Mouse (Mus musculus): ENCODE measurements at regions not wholly inside any gene's neighbourhood (a gene's known extent, or its start where the extent isn't known, plus 50 kb on each side); places are given as distances from the start of the nearest gene placed in this dataset.

- H3K4me3 ChIP-seq (ENCODE audit: low read depth, low read length), result no peak overlapping the region
- no peak for TF ChIP-seq CTCF (IDR thresholded peaks at IDR 0.05; ENCODE audit: low read depth)
- WGBS, result 21% methylated on average over 2 of the region's 3 CpGs
Measured at GRCm38 (mm10) chr15:64487801-64488200, 329.7 kb upstream of the Gm21798 start.

GRCm38 (mm10) chr15:64500783-64501182 is 316.7 kb upstream of the Gm21798 start:
- H3K4me2 ChIP-seq (replicated peaks; ENCODE audit: low read depth), result no peak overlapping the region
- no peaks in the 10 kb centered on the region for H3K4me1 ChIP-seq (replicated peaks; ENCODE audit: control insufficient read depth, insufficient read depth, low read length)
- H3K27ac ChIP-seq (ENCODE audit: low read depth, low read length), result no peak overlapping the region
- no peaks in the 10 kb centered on the region for H3K36me3 ChIP-seq (ENCODE audit: control insufficient read depth, insufficient read depth)
- no peak overlapping the region for H3K9ac ChIP-seq (ENCODE audit: low read depth, low read length)
- no peaks in the 10 kb centered on the region for H3K9me3 ChIP-seq (ENCODE audit: control insufficient read depth)
- H3K4me3 ChIP-seq (ENCODE audit: low read depth, low read length), result no peak overlapping the region
- no peak for ATAC-seq
- no peaks in the 10 kb centered on the region for H3K27me3 ChIP-seq (replicated peaks; ENCODE audit: control insufficient read depth, insufficient read depth, low read length)
- TF ChIP-seq CTCF (IDR thresholded peaks at IDR 0.05; ENCODE audit: low read depth), result no peak

More at GRCm38 (mm10) chr15:64487801-64488200, 329.7 kb upstream of the Gm21798 start:
- Histone ChIP-seq H3K36me3 (ENCODE audit: control insufficient read depth, insufficient read depth) (no peaks in the 10 kb centered on the region), H3K4me1 (replicated peaks; ENCODE audit: control insufficient read depth, insufficient read depth, low read length) (no peaks in the 10 kb centered on the region), H3K4me2 (replicated peaks; ENCODE audit: low read depth) (no peak overlapping the region), H3K27ac (ENCODE audit: low read depth, low read length) (no peak overlapping the region), H3K9ac (ENCODE audit: low read depth, low read length) (no peak overlapping the region), H3K27me3 (replicated peaks; ENCODE audit: control insufficient read depth, insufficient read depth, low read length) (no peaks in the 10 kb centered on the region), H3K9me3 (ENCODE audit: control insufficient read depth) (no peaks in the 10 kb centered on the region)
- ATAC-seq, result no peak

- TF ChIP-seq CTCF (IDR thresholded peaks at IDR 0.05; ENCODE audit: low read depth), result no peak
- H3K27ac ChIP-seq (ENCODE audit: low read depth, low read length), result no peak overlapping the region
- H3K4me1 ChIP-seq (replicated peaks; ENCODE audit: control insufficient read depth, insufficient read depth, low read length), result no peaks in the 10 kb centered on the region
- WGBS, result 54% methylated on average over 1 of the region's 1 CpGs
- no peaks in the 10 kb centered on the region for H3K9me3 ChIP-seq (ENCODE audit: control insufficient read depth)
- no peak for ATAC-seq
- H3K9ac ChIP-seq (ENCODE audit: low read depth, low read length), result no peak overlapping the region
- H3K36me3 ChIP-seq (ENCODE audit: control insufficient read depth, insufficient read depth), result no peaks in the 10 kb centered on the region
- H3K4me2 ChIP-seq (replicated peaks; ENCODE audit: low read depth), result no peak overlapping the region
- no peaks in the 10 kb centered on the region for H3K27me3 ChIP-seq (replicated peaks; ENCODE audit: control insufficient read depth, insufficient read depth, low read length)
- H3K4me3 ChIP-seq (ENCODE audit: low read depth, low read length), result no peak overlapping the region
Measured at GRCm38 (mm10) chr15:64501479-64501878, 316.0 kb upstream of the Gm21798 start.

- H3K4me1 ChIP-seq (replicated peaks; ENCODE audit: control insufficient read depth, insufficient read depth, low read length), result no peaks in the 10 kb centered on the region
- 89% methylated on average over 4 of the region's 4 CpGs for WGBS
- no peak overlapping the region for H3K9ac ChIP-seq (ENCODE audit: low read depth, low read length)
- no peak overlapping the region for H3K27ac ChIP-seq (ENCODE audit: low read depth, low read length)
- no peak for TF ChIP-seq CTCF (IDR thresholded peaks at IDR 0.05; ENCODE audit: low read depth)
- H3K4me2 ChIP-seq (replicated peaks; ENCODE audit: low read depth), result no peak overlapping the region
- no peak overlapping the region for H3K4me3 ChIP-seq (ENCODE audit: low read depth, low read length)
- no peaks in the 10 kb centered on the region for H3K9me3 ChIP-seq (ENCODE audit: control insufficient read depth)
- H3K27me3 ChIP-seq (replicated peaks; ENCODE audit: control insufficient read depth, insufficient read depth, low read length), result no peaks in the 10 kb centered on the region
- ATAC-seq, result no peak
- no peaks in the 10 kb centered on the region for H3K36me3 ChIP-seq (ENCODE audit: control insufficient read depth, insufficient read depth)
Measured at GRCm38 (mm10) chr15:64504751-64505150, 312.7 kb upstream of the Gm21798 start.

GRCm38 (mm10) chr15:64510649-64511048 is 306.8 kb upstream of the Gm21798 start:
- Histone ChIP-seq H3K27me3 (replicated peaks; ENCODE audit: control insufficient read depth, insufficient read depth, low read length) (no peaks in the 10 kb centered on the region), H3K4me3 (ENCODE audit: low read depth, low read length) (no peak overlapping the region), H3K27ac (ENCODE audit: low read depth, low read length) (no peak overlapping the region), H3K4me2 (replicated peaks; ENCODE audit: low read depth) (no peak overlapping the region), H3K9ac (ENCODE audit: low read depth, low read length) (no peak overlapping the region), H3K9me3 (ENCODE audit: control insufficient read depth) (no peaks in the 10 kb centered on the region), H3K36me3 (ENCODE audit: control insufficient read depth, insufficient read depth) (no peaks in the 10 kb centered on the region), H3K4me1 (replicated peaks; ENCODE audit: control insufficient read depth, insufficient read depth, low read length) (no peaks in the 10 kb centered on the region)
- TF ChIP-seq CTCF (IDR thresholded peaks at IDR 0.05; ENCODE audit: low read depth), result no peak
- ATAC-seq, result no peak
- WGBS, result 66% methylated on average over 2 of the region's 2 CpGs

- Histone ChIP-seq H3K9ac (ENCODE audit: low read depth, low read length) (no peak overlapping the region), H3K4me3 (ENCODE audit: low read depth, low read length) (no peak overlapping the region), H3K4me2 (replicated peaks; ENCODE audit: low read depth) (no peak overlapping the region), H3K27ac (ENCODE audit: low read depth, low read length) (no peak overlapping the region), H3K27me3 (replicated peaks; ENCODE audit: control insufficient read depth, insufficient read depth, low read length) (no peaks in the 10 kb centered on the region), H3K9me3 (ENCODE audit: control insufficient read depth) (no peaks in the 10 kb centered on the region), H3K4me1 (replicated peaks; ENCODE audit: control insufficient read depth, insufficient read depth, low read length) (no peaks in the 10 kb centered on the region), H3K36me3 (ENCODE audit: control insufficient read depth, insufficient read depth) (no peaks in the 10 kb centered on the region)
- no peak for TF ChIP-seq CTCF (IDR thresholded peaks at IDR 0.05; ENCODE audit: low read depth)
- 21% methylated on average over 2 of the region's 2 CpGs for WGBS
- ATAC-seq, result no peak
Measured at GRCm38 (mm10) chr15:64511176-64511575, 306.3 kb upstream of the Gm21798 start.

GRCm38 (mm10) chr15:64512615-64513014 is 304.9 kb upstream of the Gm21798 start:
- no peak overlapping the region for H3K27ac ChIP-seq (ENCODE audit: low read depth, low read length)
- H3K27me3 ChIP-seq (replicated peaks; ENCODE audit: control insufficient read depth, insufficient read depth, low read length), result no peaks in the 10 kb centered on the region
- WGBS, result 89% methylated on average over 3 of the region's 3 CpGs
- H3K4me2 ChIP-seq (replicated peaks; ENCODE audit: low read depth), result no peak overlapping the region
- no peak overlapping the region for H3K4me3 ChIP-seq (ENCODE audit: low read depth, low read length)
- H3K9me3 ChIP-seq (ENCODE audit: control insufficient read depth), result no peaks in the 10 kb centered on the region
- H3K9ac ChIP-seq (ENCODE audit: low read depth, low read length), result no peak overlapping the region
- no peaks in the 10 kb centered on the region for H3K36me3 ChIP-seq (ENCODE audit: control insufficient read depth, insufficient read depth)
- TF ChIP-seq CTCF (IDR thresholded peaks at IDR 0.05; ENCODE audit: low read depth), result no peak
- ATAC-seq, result no peak
- no peaks in the 10 kb centered on the region for H3K4me1 ChIP-seq (replicated peaks; ENCODE audit: control insufficient read depth, insufficient read depth, low read length)

Measured in intestine, postnatal 0 days (tissue).